In genomic region chr4:117996701-117997100, GRCm38 (mm10) we compare ENCODE assay signal across 17 mouse cellular contexts.
DNase-seq lines count a peak whose midpoint lies in the region; ATAC-seq and TF ChIP-seq lines count a peak whose summit lies in the region.
"Had no signal": no experiment of that assay in that cellular context is flagged by ENCODE, and none has a peak within 500 bp of the region (broad histone marks: within the 10 kb centered on the region; RNA-seq: fewer than 3 reads in every experiment).

No protein-coding gene starts in this region.

- WGBS in heart, postnatal 0 days: 84% methylated on average over 5 of the region's 5 CpGs
- WGBS in midbrain, embryonic 11.5 days: 79% methylated on average over 5 of the region's 5 CpGs
- WGBS in midbrain, embryonic 10.5 days: 81% methylated on average over 5 of the region's 5 CpGs

- intact Hi-C loops in gastrocnemius, adult 2 months (cut with DNase I): loop anchor here (5.0 kb wide), 1 partner anchor 46 kb away; no protein-coding TSS in a partner anchor
- intact Hi-C loops in heart, postnatal 25 days (cut with DNase I): no loop called here

- TF ChIP-seq POLR2A in myocyte (IDR thresholded peaks at IDR 0.05; ENCODE audit: insufficient read length, low read depth): no peak

- TF ChIP-seq CTCF in gastrocnemius, adult 2 months (IDR thresholded peaks at IDR 0.05): no peak
- no peak for TF ChIP-seq CTCF in heart, postnatal 0 days (IDR thresholded peaks at IDR 0.05; ENCODE audit: low read depth)

- H3K4me3 ChIP-seq in gastrocnemius, adult 2 months: peak overlapping the region; percentile 57; the same call in 1 of the 2 replicates
- H3K4me3 ChIP-seq in heart, postnatal 0 days (ENCODE audit: low read depth, low read length): no peak overlapping the region
- H3K4me3 ChIP-seq in midbrain, embryonic 11.5 days (ENCODE audit: low read depth, low read length): no peak overlapping the region
- H3K4me3 ChIP-seq in midbrain, embryonic 10.5 days: no peak overlapping the region
- no peak overlapping the region for H3K4me3 ChIP-seq in myocyte
- H3K4me3 ChIP-seq: embryonic facial prominence, embryonic 15.5 days; liver, embryonic 12.5 days; neural tube, embryonic 13.5 days; stomach, embryonic 15.5 days had no signal

- H3K27me3 ChIP-seq in heart, postnatal 0 days (ENCODE audit: control insufficient read depth, insufficient read depth, low read length): no peaks in the 10 kb centered on the region
- H3K27me3 ChIP-seq in midbrain, embryonic 11.5 days (ENCODE audit: control insufficient read depth, insufficient read depth, low read length): no peaks in the 10 kb centered on the region
- no peaks in the 10 kb centered on the region for H3K27me3 ChIP-seq in midbrain, embryonic 10.5 days (ENCODE audit: low read depth, poor library complexity, severe bottlenecking)
- no peaks in the 10 kb centered on the region for H3K27me3 ChIP-seq in myocyte (ENCODE audit: control insufficient read depth, insufficient read depth, insufficient read length)
- H3K27me3 ChIP-seq: neural tube, embryonic 13.5 days; stomach, embryonic 15.5 days had no signal

- H3K9me3 ChIP-seq in heart, postnatal 0 days (replicated peaks; ENCODE audit: control insufficient read depth, low read length): no peaks in the 10 kb centered on the region
- H3K9me3 ChIP-seq in midbrain, embryonic 11.5 days (ENCODE audit: control insufficient read depth, low read length): no peaks in the 10 kb centered on the region
- no peaks in the 10 kb centered on the region for H3K9me3 ChIP-seq in midbrain, embryonic 10.5 days (replicated peaks)
- H3K9me3 ChIP-seq: embryonic facial prominence, embryonic 15.5 days; G1E; liver, embryonic 12.5 days; neural tube, embryonic 13.5 days; stomach, embryonic 15.5 days had no signal

- H3K79me2 ChIP-seq in myocyte (ENCODE audit: control insufficient read depth, insufficient read depth): no peaks in the 10 kb centered on the region

- 0 out of 2 replicates have a peak overlapping the region, but pooled peaks have one; percentile 18 for H3K9ac ChIP-seq in heart, postnatal 0 days (replicated peaks; ENCODE audit: low read depth, low read length)
- H3K9ac ChIP-seq in midbrain, embryonic 11.5 days (ENCODE audit: low read length): no peak overlapping the region
- H3K9ac ChIP-seq: embryonic facial prominence, embryonic 15.5 days; liver, embryonic 12.5 days; lung, embryonic 14.5 days; stomach, embryonic 15.5 days had no signal

- TF ChIP-seq EP300 in heart, postnatal 0 days (IDR thresholded peaks at IDR 0.05; ENCODE audit: low read depth): no peak

- peak; percentile 35 for DNase-seq in gastrocnemius, adult 2 months
- no peak for DNase-seq in gastrocnemius, postnatal 4 days (ENCODE audit: low spot score in 2 of 2)
- no peak for DNase-seq in heart, postnatal 0 days (ENCODE audit: low spot score)
- DNase-seq in heart, postnatal 25 days (ENCODE audit: low spot score): no peak
- peak; percentile 81 for DNase-seq in midbrain, embryonic 11.5 days (ENCODE audit: low spot score, missing footprints)
- DNase-seq in midbrain, embryonic 10.5 days (ENCODE audit: low spot score): no peak
- DNase-seq: adrenal gland, postnatal 10 days; lung, embryonic 14.5 days had no signal

- no peak overlapping the region for H3ac ChIP-seq in myocyte (ENCODE audit: control insufficient read depth, insufficient read length)

- ATAC-seq in heart, postnatal 0 days (ENCODE audit: insufficient read depth, low read depth): no peak
- ATAC-seq in midbrain, embryonic 11.5 days (ENCODE audit: low FRiP score): no peak
- ATAC-seq: activated CD4-positive, CD25-positive, alpha-beta regulatory T cell, adult 4 months; forebrain, embryonic 16.5 days; hindbrain, postnatal 0 days; liver, embryonic 12.5 days had no signal

- H3K4me2 ChIP-seq in heart, postnatal 0 days (ENCODE audit: low read depth, low read length): no peak overlapping the region
- no peak overlapping the region for H3K4me2 ChIP-seq in midbrain, embryonic 11.5 days
- H3K4me2 ChIP-seq in myocyte (ENCODE audit: low read depth): peak overlapping the region; percentile 78
- H3K4me2 ChIP-seq: liver, embryonic 12.5 days had no signal

- no peaks in the 10 kb centered on the region for H3K36me3 ChIP-seq in heart, postnatal 0 days (replicated peaks; ENCODE audit: control insufficient read depth, insufficient read depth, low read length)
- H3K36me3 ChIP-seq in midbrain, embryonic 11.5 days (ENCODE audit: control insufficient read depth, insufficient read depth, low read length): no peaks in the 10 kb centered on the region
- H3K36me3 ChIP-seq in midbrain, embryonic 10.5 days: no peaks in the 10 kb centered on the region
- no peaks in the 10 kb centered on the region for H3K36me3 ChIP-seq in myocyte (ENCODE audit: control insufficient read depth, insufficient read depth)
- H3K36me3 ChIP-seq: embryonic facial prominence, embryonic 15.5 days; liver, embryonic 12.5 days; neural tube, embryonic 13.5 days; stomach, embryonic 15.5 days had no signal

- H3K4me1 ChIP-seq in heart, postnatal 0 days (ENCODE audit: control insufficient read depth, insufficient read depth): peaks cover 31% of the 10 kb centered on the region
- peaks cover 9% of the 10 kb centered on the region; the same call in 1 of the 2 replicates for H3K4me1 ChIP-seq in midbrain, embryonic 11.5 days (ENCODE audit: control insufficient read depth, insufficient read depth, low read length)
- H3K4me1 ChIP-seq in midbrain, embryonic 10.5 days: peaks cover 36% of the 10 kb centered on the region

- peak overlapping the region; percentile 87 for H3K27ac ChIP-seq in gastrocnemius, adult 2 months
- no peak overlapping the region for H3K27ac ChIP-seq in heart, postnatal 0 days (ENCODE audit: low read depth)
- no peak overlapping the region for H3K27ac ChIP-seq in midbrain, embryonic 11.5 days (ENCODE audit: low read depth, low read length)
- no peak overlapping the region for H3K27ac ChIP-seq in midbrain, embryonic 10.5 days (replicated peaks)
- H3K27ac ChIP-seq: embryonic facial prominence, embryonic 15.5 days; liver, embryonic 12.5 days had no signal

TF ChIP-seq in myocyte, 11 proteins besides CTCF, POLR2A, EP300 and RAD21:
- no peak for TF ChIP-seq MAX (IDR thresholded peaks at IDR 0.05; ENCODE audit: low read depth)
- no peak for TF ChIP-seq USF1 (IDR thresholded peaks at IDR 0.05; ENCODE audit: low read depth)
- TF ChIP-seq REST (IDR thresholded peaks at IDR 0.05; ENCODE audit: insufficient read depth, insufficient read length): no peak
- TF ChIP-seq TCF12 (IDR thresholded peaks at IDR 0.05; ENCODE audit: insufficient read depth, poor library complexity, severe bottlenecking): no peak
- no peak for TF ChIP-seq CEBPB (IDR thresholded peaks at IDR 0.05; ENCODE audit: insufficient read depth, poor library complexity, severe bottlenecking)

Comparison
In these comparisons a context has a peak if more than half of its experiments do, and no peak if none do; other contexts are left out.
1. DNase-seq: peak in gastrocnemius, adult 2 months (single experiment) and midbrain, embryonic 11.5 days (single experiment); none in gastrocnemius, postnatal 4 days (0 of 2), heart, postnatal 0 days (single experiment), heart, postnatal 25 days (single experiment) and midbrain, embryonic 10.5 days (single experiment).